Mouse (Mus musculus) heart, embryonic 13.5 days (tissue): Measurements from ENCODE around the gene 1810013L24Rik. TPM values are rescaled to one million over a fixed set of nuclear protein-coding genes. Genes with fewer than 3 reads are reported as not detected.

Experiments used
- ATAC-seq: fragments of 200-750 bp; cut with Nextera tagmentation; 2 replicates; pipeline ENCODE4 v1.8.0; 2017; ENCODE audit warnings: moderate TSS enrichment; ENCODE audit not compliant: insufficient number of reproducible peaks, low FRiP score, low TSS enrichment; ENCODE audit errors: extremely low read depth
- H3K27ac ChIP-seq: fragments of 300-500 bp; sonication (generic); replicated peaks from 2 replicates; pipeline ENCODE4 v1.5.1; 2015; ENCODE audit warnings: moderate library complexity, mild to moderate bottlenecking, inconsistent platforms
- H3K27me3 ChIP-seq: fragments of 300-500 bp; sonication (generic); replicated peaks from 2 replicates; pipeline ENCODE4 v1.6.1; 2015; ENCODE audit warnings: mild to moderate bottlenecking, inconsistent platforms
- H3K36me3 ChIP-seq: fragments of 300-500 bp; sonication (generic); 2 replicates; pipeline ENCODE4 v1.6.1; 2015; ENCODE audit warnings: mild to moderate bottlenecking, inconsistent platforms
- H3K4me1 ChIP-seq: fragments of 300-500 bp; sonication (generic); 2 replicates; pipeline ENCODE4 v1.6.1; 2015; ENCODE audit warnings: inconsistent platforms
- H3K4me2 ChIP-seq: fragments of 300-500 bp; sonication (generic); 2 replicates; pipeline ENCODE4 v1.6.1; 2015; ENCODE audit warnings: inconsistent platforms, mild to moderate bottlenecking, moderate library complexity
- H3K4me3 ChIP-seq: fragments of 300-500 bp; sonication (generic); 2 replicates; pipeline ENCODE4 v1.5.1; 2015; ENCODE audit warnings: moderate library complexity, mild to moderate bottlenecking, inconsistent platforms
- H3K9ac ChIP-seq: fragments of 300-500 bp; sonication (generic); 2 replicates; pipeline ENCODE4 v1.6.1; 2015; ENCODE audit warnings: inconsistent platforms, mild to moderate bottlenecking, moderate library complexity
- H3K9me3 ChIP-seq: fragments of 300-500 bp; sonication (generic); 2 replicates; pipeline ENCODE4 v1.6.1; 2016; ENCODE audit warnings: inconsistent platforms
- WGBS: fragments of 180-500 bp; shearing (Covaris S2); methylation state at CpG from one replicate; pipeline ENCODE4 v1.1.7; 2015; ENCODE audit warnings: mixed read lengths; 5-methylcytosine and 5-hydroxymethylcytosine counted together
- polyA plus RNA-seq: library from polyadenylated mRNA; unstranded; fragments of >200 nt; fragmentation: Nextera tagmentation; extraction: Ambion mirVana; gene quantifications from 2 replicates; pipeline ENCODE4 v1.2.1, GENCODE M21; 2015

Gene 1810013L24Rik
- 15.5 and 16.4 TPM in 2 replicates for polyA plus RNA-seq

GRCm38 (mm10) chr16:8829564-8830359 lies at the start of gene 1810013L24Rik:
1810013L24Rik (plus strand) TSS chr16:8830100.
- no peaks in the 10 kb centered on the region for H3K9me3 ChIP-seq
- H3K9ac ChIP-seq, result peak within 1 kb of the TSS; percentile 100
- peaks cover 31% of the 10 kb centered on the region for H3K36me3 ChIP-seq
- H3K4me3 ChIP-seq, result peak within 1 kb of the TSS; percentile 95
- no peaks in the 10 kb centered on the region for H3K27me3 ChIP-seq
- H3K4me1 ChIP-seq, result peaks cover 33% of the 10 kb centered on the region
- peak; percentile 88 for ATAC-seq
- H3K27ac ChIP-seq, result peak within 1 kb of the TSS; percentile 98
- H3K4me2 ChIP-seq, result peak within 1 kb of the TSS; percentile 95
- WGBS, result under 1% methylated on average over 71 of the region's 80 CpGs

GRCm38 (mm10) chr16:8780187-8780586 lies 49.7 kb upstream of the 1810013L24Rik start:
- H3K9me3 ChIP-seq, result no peaks in the 10 kb centered on the region
- no peaks in the 10 kb centered on the region for H3K36me3 ChIP-seq
- no peaks in the 10 kb centered on the region for H3K27me3 ChIP-seq
- H3K9ac ChIP-seq, result no peak overlapping the region
- H3K4me2 ChIP-seq, result no peak overlapping the region
- ATAC-seq, result no peak
- no peak overlapping the region for H3K4me3 ChIP-seq
- 34% methylated on average over 3 of the region's 3 CpGs for WGBS
- H3K27ac ChIP-seq, result no peak overlapping the region
- H3K4me1 ChIP-seq, result 0 out of 2 replicates have a peak, but pooled peaks cover 3% of the 10 kb centered on the region

- Histone ChIP-seq H3K9ac (no peak overlapping the region), H3K36me3 (no peaks in the 10 kb centered on the region), H3K4me1 (0 out of 2 replicates have a peak, but pooled peaks cover 3% of the 10 kb centered on the region), H3K4me3 (no peak overlapping the region), H3K9me3 (no peaks in the 10 kb centered on the region), H3K27ac (no peak overlapping the region), H3K4me2 (no peak overlapping the region), H3K27me3 (no peaks in the 10 kb centered on the region)
- ATAC-seq, result no peak
- 60% methylated on average over 6 of the region's 6 CpGs for WGBS
Observed at GRCm38 (mm10) chr16:8781191-8781590, 48.7 kb upstream of the 1810013L24Rik start.

GRCm38 (mm10) chr16:8781660-8782059 lies 48.2 kb upstream of the 1810013L24Rik start:
- 90% methylated on average over 2 of the region's 2 CpGs for WGBS
- no peaks in the 10 kb centered on the region for H3K9me3 ChIP-seq
- ATAC-seq, result no peak

GRCm38 (mm10) chr16:8783198-8783913 lies 46.5 kb upstream of the 1810013L24Rik start:
- Histone ChIP-seq H3K4me3 (no peak overlapping the region), H3K4me2 (no peak overlapping the region), H3K9ac (no peak overlapping the region), H3K36me3 (no peaks in the 10 kb centered on the region), H3K4me1 (0 out of 2 replicates have a peak, but pooled peaks cover 3% of the 10 kb centered on the region), H3K9me3 (no peaks in the 10 kb centered on the region), H3K27me3 (no peaks in the 10 kb centered on the region), H3K27ac (no peak overlapping the region)
- no peak for ATAC-seq
- WGBS, result 69% methylated on average over 16 of the region's 16 CpGs

More at GRCm38 (mm10) chr16:8781660-8782059, 48.2 kb upstream of the 1810013L24Rik start:
- H3K36me3 ChIP-seq, result no peaks in the 10 kb centered on the region
- H3K9ac ChIP-seq, result no peak overlapping the region
- no peaks in the 10 kb centered on the region for H3K27me3 ChIP-seq
- 0 out of 2 replicates have a peak, but pooled peaks cover 3% of the 10 kb centered on the region for H3K4me1 ChIP-seq
- H3K4me3 ChIP-seq, result no peak overlapping the region
- no peak overlapping the region for H3K4me2 ChIP-seq
- H3K27ac ChIP-seq, result no peak overlapping the region

- H3K27me3 ChIP-seq, result no peaks in the 10 kb centered on the region
- H3K4me1 ChIP-seq, result 0 out of 2 replicates have a peak, but pooled peaks cover 6% of the 10 kb centered on the region
- no peak overlapping the region for H3K4me2 ChIP-seq
- no peak overlapping the region for H3K9ac ChIP-seq
- no peaks in the 10 kb centered on the region for H3K9me3 ChIP-seq
- ATAC-seq, result no peak
- H3K4me3 ChIP-seq, result no peak overlapping the region
- no peaks in the 10 kb centered on the region for H3K36me3 ChIP-seq
- H3K27ac ChIP-seq, result no peak overlapping the region
- 49% methylated on average over 3 of the region's 3 CpGs for WGBS
Observed at GRCm38 (mm10) chr16:8784753-8785152, 45.1 kb upstream of the 1810013L24Rik start.

- H3K36me3 ChIP-seq, result no peaks in the 10 kb centered on the region
- H3K27me3 ChIP-seq, result no peaks in the 10 kb centered on the region
- 0 out of 2 replicates have a peak, but pooled peaks cover 3% of the 10 kb centered on the region for H3K4me1 ChIP-seq
- no peak overlapping the region for H3K4me3 ChIP-seq
- H3K27ac ChIP-seq, result no peak overlapping the region
- no peaks in the 10 kb centered on the region for H3K9me3 ChIP-seq
- no peak for ATAC-seq
- WGBS, result 71% methylated on average over 4 of the region's 4 CpGs
- no peak overlapping the region for H3K9ac ChIP-seq
- H3K4me2 ChIP-seq, result no peak overlapping the region
Observed at GRCm38 (mm10) chr16:8790886-8791285, 39.0 kb upstream of the 1810013L24Rik start.

- Histone ChIP-seq H3K9me3 (no peaks in the 10 kb centered on the region), H3K36me3 (no peaks in the 10 kb centered on the region), H3K27me3 (no peaks in the 10 kb centered on the region), H3K4me1 (0 out of 2 replicates have a peak, but pooled peaks cover 3% of the 10 kb centered on the region), H3K4me3 (no peak within 1 kb of the TSS), H3K9ac (no peak within 1 kb of the TSS), H3K27ac (no peak within 1 kb of the TSS), H3K4me2 (no peak within 1 kb of the TSS)
- no peak for ATAC-seq
- WGBS, result 85% methylated on average over 20 of the region's 20 CpGs
Observed at GRCm38 (mm10) chr16:8791949-8792557, 37.8 kb upstream of the 1810013L24Rik start, which contains the start of gene Usp7. Usp7 (minus strand) TSS chr16:8792308.

GRCm38 (mm10) chr16:8794952-8795351 lies 34.9 kb upstream of the 1810013L24Rik start:
- Histone ChIP-seq H3K4me3 (no peak overlapping the region), H3K27me3 (no peaks in the 10 kb centered on the region), H3K4me1 (no peaks in the 10 kb centered on the region), H3K9me3 (peaks cover 6% of the 10 kb centered on the region), H3K9ac (no peak overlapping the region), H3K27ac (no peak overlapping the region), H3K4me2 (no peak overlapping the region), H3K36me3 (no peaks in the 10 kb centered on the region)
- 7% methylated on average over 3 of the region's 3 CpGs for WGBS
- ATAC-seq, result no peak

- 72% methylated on average over 2 of the region's 2 CpGs for whole genome bisulfite sequencing
- no peak overlapping the region for H3K4me3 ChIP-seq
- ATAC-seq, result no peak
- no peak overlapping the region for H3K27ac ChIP-seq
- H3K4me1 ChIP-seq, result no peaks in the 10 kb centered on the region
- peaks cover 15% of the 10 kb centered on the region for H3K9me3 ChIP-seq
- H3K27me3 ChIP-seq, result no peaks in the 10 kb centered on the region
- H3K9ac ChIP-seq, result no peak overlapping the region
- H3K36me3 ChIP-seq, result no peaks in the 10 kb centered on the region
- no peak overlapping the region for H3K4me2 ChIP-seq
Observed at GRCm38 (mm10) chr16:8795906-8796305, 34.0 kb upstream of the 1810013L24Rik start.

- ATAC-seq, result no peak
- WGBS, result 19% methylated on average over 4 of the region's 4 CpGs
- no peak overlapping the region for H3K9ac ChIP-seq
- H3K4me2 ChIP-seq, result no peak overlapping the region
- no peaks in the 10 kb centered on the region for H3K9me3 ChIP-seq
- no peak overlapping the region for H3K27ac ChIP-seq
- no peak overlapping the region for H3K4me3 ChIP-seq
- no peaks in the 10 kb centered on the region for H3K36me3 ChIP-seq
- H3K4me1 ChIP-seq, result no peaks in the 10 kb centered on the region
- H3K27me3 ChIP-seq, result no peaks in the 10 kb centered on the region
Observed at GRCm38 (mm10) chr16:8806703-8807102, 23.2 kb upstream of the 1810013L24Rik start.
